31 mouse cellular contexts compared by ENCODE assay signal in the genomic region with DNA sequence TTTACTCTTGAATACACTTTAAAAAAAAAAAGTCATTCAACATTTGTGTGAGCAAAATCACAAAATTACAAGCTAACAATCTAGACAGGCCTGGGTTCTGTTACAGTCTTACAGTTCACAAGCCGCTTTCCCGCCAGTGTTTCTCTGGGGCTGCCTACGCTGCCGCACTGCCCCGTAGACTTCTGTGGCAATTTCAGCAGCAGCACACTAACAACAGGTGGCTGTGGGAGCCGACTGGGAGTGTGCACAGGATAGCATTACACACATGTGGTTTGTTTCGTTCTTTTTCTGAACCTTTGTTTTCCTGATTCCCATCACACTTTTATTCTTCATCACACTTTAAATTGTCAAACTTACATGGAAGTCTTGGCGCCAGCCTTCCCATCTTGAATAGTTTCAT.
"Had no signal": no experiment of that assay in that cellular context is flagged by ENCODE, and none has a peak within 500 bp of the region (broad histone marks: within the 10 kb centered on the region; RNA-seq: fewer than 3 reads in every experiment).

No protein-coding gene starts in this region.

- H3K27ac ChIP-seq: left cerebral cortex, adult 2 months; limb, embryonic 10.5 days; limb, embryonic 12.5 days; limb, embryonic 13.5 days; limb, embryonic 15.5 days; liver, embryonic 12.5 days; liver, embryonic 13.5 days; liver, embryonic 14.5 days; liver, embryonic 15.5 days; lung, embryonic 15.5 days; macrophage; midbrain, embryonic 12.5 days; midbrain, embryonic 13.5 days; midbrain, embryonic 15.5 days; neural tube, embryonic 12.5 days; neural tube, embryonic 13.5 days had no signal

- H3K9me3 ChIP-seq: limb, embryonic 10.5 days; limb, embryonic 12.5 days; limb, embryonic 13.5 days; limb, embryonic 15.5 days; liver, embryonic 12.5 days; liver, embryonic 13.5 days; liver, embryonic 15.5 days; lung, embryonic 15.5 days; megakaryocyte, embryonic 14.5 days; midbrain, embryonic 12.5 days; midbrain, embryonic 13.5 days; midbrain, embryonic 15.5 days; neural tube, embryonic 12.5 days; neural tube, embryonic 13.5 days had no signal

- H3K4me3 ChIP-seq: left cerebral cortex, adult 2 months; limb, embryonic 10.5 days; limb, embryonic 12.5 days; limb, embryonic 13.5 days; limb, embryonic 15.5 days; liver, embryonic 12.5 days; liver, embryonic 13.5 days; liver, embryonic 15.5 days; lung, embryonic 15.5 days; megakaryocyte, embryonic 14.5 days; midbrain, embryonic 12.5 days; midbrain, embryonic 13.5 days; midbrain, embryonic 15.5 days; neural tube, embryonic 12.5 days; neural tube, embryonic 13.5 days had no signal

- H3K4me1 ChIP-seq: limb, embryonic 15.5 days had no signal

- H3K36me3 ChIP-seq: limb, embryonic 10.5 days; limb, embryonic 12.5 days; limb, embryonic 13.5 days; limb, embryonic 15.5 days; liver, embryonic 12.5 days; liver, embryonic 13.5 days; liver, embryonic 15.5 days; lung, embryonic 15.5 days; midbrain, embryonic 12.5 days; midbrain, embryonic 13.5 days; midbrain, embryonic 15.5 days; neural tube, embryonic 12.5 days; neural tube, embryonic 13.5 days had no signal

- DNase-seq: left cerebral cortex, postnatal 4 days; liver; liver, embryonic 13.5 days; liver, postnatal 0 days; lung, adult 18-20 months; lung, adult 2 months; lung, embryonic 14.5 days; lung, postnatal 10 days; lung, postnatal 14 days; lung, postnatal 36 days; lung, postnatal 4 days; midbrain, embryonic 14.5 days had no signal

- H3K9ac ChIP-seq: limb, embryonic 12.5 days; limb, embryonic 13.5 days; limb, embryonic 15.5 days; liver, embryonic 12.5 days; liver, embryonic 13.5 days; liver, embryonic 14.5 days; liver, embryonic 15.5 days; liver, postnatal 0 days; lung, embryonic 14.5 days; lung, embryonic 15.5 days; midbrain, embryonic 12.5 days; midbrain, embryonic 13.5 days; midbrain, embryonic 15.5 days; neural tube, embryonic 12.5 days; neural tube, embryonic 13.5 days had no signal

- H3K27me3 ChIP-seq: limb, embryonic 12.5 days; limb, embryonic 13.5 days; limb, embryonic 15.5 days; liver, embryonic 12.5 days; liver, embryonic 13.5 days; liver, embryonic 15.5 days; lung, embryonic 15.5 days; megakaryocyte, embryonic 14.5 days; midbrain, embryonic 13.5 days; midbrain, embryonic 15.5 days had no signal

- ATAC-seq: liver, embryonic 12.5 days; liver, postnatal 0 days; lung, postnatal 0 days; midbrain, embryonic 13.5 days; midbrain, embryonic 15.5 days; midbrain, embryonic 16.5 days had no signal

- H3K4me2 ChIP-seq: limb, embryonic 12.5 days; limb, embryonic 13.5 days; limb, embryonic 15.5 days; liver, embryonic 11.5 days; liver, embryonic 12.5 days; liver, embryonic 13.5 days; liver, embryonic 15.5 days; lung, embryonic 14.5 days; lung, embryonic 15.5 days; midbrain, embryonic 12.5 days; midbrain, embryonic 13.5 days; midbrain, embryonic 15.5 days; neural tube, embryonic 12.5 days; neural tube, embryonic 13.5 days had no signal
